Mouse (Mus musculus): ENCODE results near the gene Isl2. TPM values are rescaled to one million over a fixed set of nuclear protein-coding genes. Genes with fewer than 3 reads are reported as not detected.

The Isl2 gene
- total and polyA plus RNA-seq, 3 experiments, result 0.06 TPM; not detected in 2

DNA sequence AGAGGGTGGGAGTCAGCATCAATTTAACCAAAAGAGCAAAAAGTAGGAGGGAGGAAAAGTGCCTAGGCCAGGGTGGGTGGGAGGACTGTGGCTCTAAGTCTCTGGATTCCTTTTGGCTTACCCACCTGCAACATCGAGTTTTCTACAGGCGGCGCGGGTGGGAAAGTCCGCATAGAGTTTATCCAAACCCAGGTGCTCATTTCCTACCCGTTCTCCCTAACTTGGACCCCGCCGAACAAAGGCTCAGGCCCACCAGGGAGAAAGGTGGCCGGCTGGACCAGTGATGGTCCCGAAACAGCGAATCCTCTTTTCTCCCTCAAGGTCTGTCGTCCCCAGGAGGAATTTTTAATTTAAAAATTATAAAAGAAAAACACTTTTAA, 1.9 kb downstream of the Isl2 start:
- Histone ChIP-seq H3K36me3 (ENCODE audit: control insufficient read depth, insufficient read depth, low read length) (no peaks in the 10 kb centered on the region), H3K79me2 (replicated peaks; ENCODE audit: control insufficient read depth, insufficient read depth, low read length) (no peaks in the 10 kb centered on the region), H3K9ac (ENCODE audit: low read depth, low read length) (no peak overlapping the region), H3K27me3 (ENCODE audit: control insufficient read depth, insufficient read depth, low read length) (peaks cover 54% of the 10 kb centered on the region), H3K27ac (no peak overlapping the region), H3K4me3 (peak overlapping the region; percentile 49; the same call in 1 of the 2 replicates), H3K4me1 (ENCODE audit: control insufficient read depth, insufficient read depth, low read length) (peaks cover 8% of the 10 kb centered on the region)
- peak; percentile 22 to 51 for DNase-seq
- TF ChIP-seq CTCF (IDR thresholded peaks at IDR 0.05) (no peak), POLR2A (IDR thresholded peaks at IDR 0.05; ENCODE audit: insufficient read depth, low read depth, low read length) (no peak), EP300 (IDR thresholded peaks at IDR 0.05; ENCODE audit: insufficient read depth, low read depth, low read length) (no peak)
- 6% methylated on average over 12 of the region's 12 CpGs for WGBS
- intact Hi-C loops (cut with DNase I), result loop anchor here (2.0 to 10.0 kb wide), 2 partner anchors 28 to 216 kb away; partner anchors contain the start of genes Etfa, Nrg4 and Tmem266

DNA sequence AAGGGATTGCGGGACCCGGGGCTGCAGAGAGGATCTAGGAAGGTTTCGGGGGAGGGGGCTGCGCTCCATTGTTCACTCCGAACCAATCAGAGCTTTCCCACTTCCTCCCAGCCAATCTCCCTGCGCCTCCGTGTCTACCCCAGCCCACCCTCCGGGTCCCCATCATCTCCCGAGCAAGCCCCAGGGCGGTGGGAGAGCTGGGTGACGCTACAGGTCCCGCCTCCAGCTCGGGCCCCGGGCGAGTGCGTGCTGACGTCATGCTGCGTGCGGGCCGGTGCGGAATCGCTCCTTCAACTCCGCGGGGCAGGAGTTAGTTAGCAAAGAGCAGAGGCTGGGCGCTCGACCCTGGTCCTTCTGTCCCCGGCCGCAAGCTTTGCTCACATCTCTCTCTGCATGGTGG, 2.4 kb downstream of the Isl2 start:
- WGBS, result 2% methylated on average over 28 of the region's 28 CpGs
- TF ChIP-seq EP300 (IDR thresholded peaks at IDR 0.05; ENCODE audit: insufficient read depth, low read depth, low read length) (no peak), CTCF (IDR thresholded peaks at IDR 0.05) (no peak), POLR2A (IDR thresholded peaks at IDR 0.05; ENCODE audit: insufficient read depth, low read depth, low read length) (no peak)
- DNase-seq, result peak; percentile 58 to 76
- Histone ChIP-seq H3K27ac (no peak overlapping the region), H3K4me3 (peak overlapping the region; percentile 49), H3K79me2 (replicated peaks; ENCODE audit: control insufficient read depth, insufficient read depth, low read length) (no peaks in the 10 kb centered on the region), H3K4me1 (ENCODE audit: control insufficient read depth, insufficient read depth, low read length) (peaks cover 8% of the 10 kb centered on the region), H3K36me3 (ENCODE audit: control insufficient read depth, insufficient read depth, low read length) (no peaks in the 10 kb centered on the region), H3K9ac (ENCODE audit: low read depth, low read length) (no peak overlapping the region), H3K27me3 (ENCODE audit: control insufficient read depth, insufficient read depth, low read length) (peaks cover 59% of the 10 kb centered on the region)
- intact Hi-C loops (cut with DNase I), result loop anchor here (2.0 to 10.0 kb wide), 2 partner anchors 28 to 216 kb away; partner anchors contain the start of genes Etfa, Nrg4 and Tmem266

DNA sequence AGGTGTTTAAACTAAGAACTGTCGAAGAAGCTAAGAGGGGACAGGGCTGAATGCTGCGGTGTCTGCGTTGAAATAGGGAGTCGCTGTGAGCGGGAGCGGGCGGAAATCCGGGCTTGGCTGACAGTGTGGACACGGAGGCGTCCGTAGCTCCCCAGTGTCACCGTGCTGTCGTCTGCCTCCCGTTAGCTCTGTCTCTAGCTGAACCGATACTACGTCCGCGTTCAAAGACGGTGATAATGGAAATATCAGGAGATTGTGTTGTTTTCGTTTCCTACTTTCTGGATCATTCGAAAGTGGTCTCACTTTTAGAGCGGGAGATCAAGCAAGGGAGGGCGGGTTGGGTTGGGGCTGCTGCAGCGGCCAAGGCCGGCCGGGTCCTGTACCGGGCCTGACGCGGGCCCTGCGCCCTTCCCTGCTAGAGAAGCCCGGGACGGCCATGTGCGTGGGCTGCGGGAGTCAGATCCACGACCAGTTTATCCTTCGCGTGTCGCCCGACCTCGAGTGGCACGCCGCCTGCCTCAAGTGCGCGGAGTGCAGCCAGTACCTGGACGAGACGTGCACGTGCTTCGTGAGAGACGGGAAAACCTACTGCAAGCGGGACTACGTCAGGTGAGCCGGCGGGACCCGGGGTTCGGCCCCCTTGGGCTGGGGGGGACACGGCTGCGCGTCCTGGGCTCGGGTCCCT, 3.4 kb downstream of the Isl2 start:
- Histone ChIP-seq H3K4me1 (ENCODE audit: control insufficient read depth, insufficient read depth, low read length) (peaks cover 10% of the 10 kb centered on the region), H3K27ac (no peak overlapping the region), H3K79me2 (replicated peaks; ENCODE audit: control insufficient read depth, insufficient read depth, low read length) (no peaks in the 10 kb centered on the region), H3K36me3 (ENCODE audit: control insufficient read depth, insufficient read depth, low read length) (no peaks in the 10 kb centered on the region), H3K27me3 (ENCODE audit: control insufficient read depth, insufficient read depth, low read length) (peaks cover 66% of the 10 kb centered on the region), H3K9ac (ENCODE audit: low read depth, low read length) (no peak overlapping the region), H3K4me3 (peak overlapping the region; percentile 21)
- 2% methylated on average over 59 of the region's 59 CpGs for WGBS
- TF ChIP-seq CTCF (IDR thresholded peaks at IDR 0.05), result no peak
- TF ChIP-seq POLR2A (IDR thresholded peaks at IDR 0.05; ENCODE audit: insufficient read depth, low read depth, low read length), result no peak
- no peak for TF ChIP-seq EP300 (IDR thresholded peaks at IDR 0.05; ENCODE audit: insufficient read depth, low read depth, low read length)
- intact Hi-C loops (cut with DNase I), result loop anchor here (2.0 to 10.0 kb wide), 2 partner anchors 29 to 217 kb away; partner anchors contain the start of genes Etfa, Nrg4 and Tmem266
- peak; percentile 59 to 74 for DNase-seq

DNA sequence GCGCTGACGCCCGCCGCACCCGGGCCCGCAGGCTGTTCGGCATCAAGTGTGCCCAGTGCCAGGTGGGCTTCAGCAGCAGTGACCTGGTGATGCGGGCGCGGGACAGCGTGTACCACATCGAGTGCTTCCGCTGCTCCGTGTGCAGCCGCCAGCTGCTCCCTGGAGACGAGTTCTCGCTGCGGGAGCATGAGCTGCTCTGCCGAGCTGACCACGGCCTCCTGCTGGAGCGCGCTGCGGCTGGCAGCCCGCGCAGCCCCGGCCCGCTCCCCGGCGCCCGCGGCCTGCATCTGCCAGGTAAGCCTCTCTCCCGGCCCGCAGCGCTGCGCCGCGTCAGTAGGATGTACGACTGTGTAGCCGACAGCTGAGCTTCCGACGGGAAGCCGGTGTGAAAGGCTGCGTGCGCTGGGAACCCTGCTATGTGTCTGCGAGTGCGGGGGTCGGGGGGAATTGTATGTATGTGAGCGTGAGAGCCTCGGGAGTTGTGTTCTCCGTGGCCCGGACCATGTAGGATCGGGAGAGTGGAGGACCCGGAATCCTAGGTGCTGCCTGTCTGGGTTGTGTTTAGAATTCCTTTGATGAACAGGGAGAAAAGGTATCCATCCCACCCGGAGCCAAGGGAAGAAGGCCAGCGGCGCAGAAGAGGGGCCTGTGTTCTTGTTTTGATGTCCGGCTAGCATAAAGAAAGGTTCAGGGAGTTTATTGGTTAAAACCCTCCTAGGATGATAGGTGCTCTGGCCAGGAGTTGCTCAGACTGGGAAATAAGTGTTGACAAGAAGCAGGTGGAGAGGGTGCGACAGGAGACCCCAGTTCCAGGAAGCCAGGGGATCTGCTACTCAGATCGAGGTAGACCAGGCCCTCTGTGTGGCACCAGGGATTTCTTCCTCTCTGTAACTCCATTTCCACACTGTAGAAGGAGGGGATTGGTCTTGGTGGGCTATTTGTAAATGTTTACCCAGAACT, 4.2 kb downstream of the Isl2 start:
- Histone ChIP-seq H3K27me3 (ENCODE audit: control insufficient read depth, insufficient read depth, low read length) (peaks cover 65% of the 10 kb centered on the region), H3K36me3 (ENCODE audit: control insufficient read depth, insufficient read depth, low read length) (no peaks in the 10 kb centered on the region), H3K4me3 (peak overlapping the region; percentile 21), H3K9ac (ENCODE audit: low read depth, low read length) (no peak overlapping the region), H3K4me1 (ENCODE audit: control insufficient read depth, insufficient read depth, low read length) (peaks cover 10% of the 10 kb centered on the region), H3K79me2 (replicated peaks; ENCODE audit: control insufficient read depth, insufficient read depth, low read length) (no peaks in the 10 kb centered on the region), H3K27ac (no peak overlapping the region)
- TF ChIP-seq CTCF (IDR thresholded peaks at IDR 0.05) (no peak), POLR2A (IDR thresholded peaks at IDR 0.05; ENCODE audit: insufficient read depth, low read depth, low read length) (no peak), EP300 (IDR thresholded peaks at IDR 0.05; ENCODE audit: insufficient read depth, low read depth, low read length) (no peak)
- DNase-seq, result peak; percentile 15 to 61
- intact Hi-C loops (cut with DNase I), result loop anchor here (10.0 kb wide), 1 partner anchor 218 kb away; the partner anchor contains the start of genes Nrg4 and Tmem266
- 8% methylated on average over 59 of the region's 59 CpGs for WGBS

DNA sequence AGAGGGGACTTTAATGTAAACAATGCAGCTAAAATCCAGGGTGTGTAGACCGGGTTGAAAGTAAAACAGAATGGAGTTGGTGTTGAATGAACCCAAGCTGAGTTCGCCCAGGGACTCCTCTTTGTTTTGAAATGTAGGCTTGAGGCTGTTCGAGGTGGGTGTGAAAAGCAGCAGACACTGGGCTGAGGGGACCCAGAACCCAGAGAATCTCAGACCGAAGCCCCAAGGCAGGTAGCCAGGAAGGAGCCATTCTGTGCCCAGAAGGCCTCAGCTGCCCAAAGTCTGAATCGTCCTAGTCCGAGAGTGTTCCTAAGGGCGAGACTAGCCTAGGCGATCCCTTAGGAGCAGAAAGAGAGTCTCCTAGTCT, 4.8 kb downstream of the Isl2 start:
- no peak overlapping the region for H3K9ac ChIP-seq (ENCODE audit: low read depth, low read length)
- 34% methylated on average over 8 of the region's 8 CpGs for WGBS
- H3K27me3 ChIP-seq (ENCODE audit: control insufficient read depth, insufficient read depth, low read length), result peaks cover 64% of the 10 kb centered on the region
- no peak for TF ChIP-seq CTCF (IDR thresholded peaks at IDR 0.05)
- TF ChIP-seq POLR2A (IDR thresholded peaks at IDR 0.05; ENCODE audit: insufficient read depth, low read depth, low read length), result no peak
- no peak for TF ChIP-seq EP300 (IDR thresholded peaks at IDR 0.05; ENCODE audit: insufficient read depth, low read depth, low read length)
- peaks cover 10% of the 10 kb centered on the region for H3K4me1 ChIP-seq (ENCODE audit: control insufficient read depth, insufficient read depth, low read length)
- intact Hi-C loops (cut with DNase I), result loop anchor here (10.0 kb wide), 1 partner anchor 219 kb away; the partner anchor contains the start of genes Nrg4 and Tmem266
- no peaks in the 10 kb centered on the region for H3K36me3 ChIP-seq (ENCODE audit: control insufficient read depth, insufficient read depth, low read length)
- no peak overlapping the region for H3K4me3 ChIP-seq
- no peak for DNase-seq
- H3K27ac ChIP-seq, result no peak overlapping the region
- H3K79me2 ChIP-seq (replicated peaks; ENCODE audit: control insufficient read depth, insufficient read depth, low read length), result no peaks in the 10 kb centered on the region

Measured in heart, adult 2 months (tissue).